Mouse (Mus musculus): Measurements from ENCODE around the gene Mrpl33.

GRCm38 (mm10) chr5:31697644-31698296, 101.0 kb downstream of the Mrpl33 start, which contains the start of gene Babam2:
- no peak for TF ChIP-seq POLR2A (IDR thresholded peaks at IDR 0.05; ENCODE audit: borderline replicate concordance, low read depth, low read length)
- TF ChIP-seq CTCF (IDR thresholded peaks at IDR 0.05; ENCODE audit: low read depth, low read length): no peak

All from bone marrow macrophage, adult 2 months (primary cell).